Mouse (Mus musculus) heart, postnatal 0 days (tissue): ENCODE results near the gene Negr1.

Source experiments
- CTCF ChIP-seq: IDR thresholded peaks from 2 replicates; pipeline ENCODE4 v1.5.1; 2016; ENCODE audit warnings: antibody characterized with exemption, control low read depth, low read depth
- EP300 ChIP-seq: IDR thresholded peaks from 2 replicates; pipeline ENCODE4 v1.6.1; 2016; ENCODE audit warnings: antibody characterized with exemption, low read depth

- TF ChIP-seq CTCF (no peak), EP300 (no peak)
These were observed 58.3 kb downstream of the Negr1 start for GRCm38 (mm10) chr3:156619921-156620320.
